Mouse (Mus musculus): ENCODE results near the gene Fto.

The Fto gene

GRCm38 (mm10) chr8:91615196-91615595 lies 301.9 kb downstream of the Fto start:
- no peak for DNase-seq (ENCODE audit: low spot score)

GRCm38 (mm10) chr8:91615781-91616683 lies 302.7 kb downstream of the Fto start:
- no peak for DNase-seq (ENCODE audit: low spot score)

- no peak for DNase-seq (ENCODE audit: low spot score)
These were observed 304.4 kb downstream of the Fto start for GRCm38 (mm10) chr8:91617772-91618171.

GRCm38 (mm10) chr8:91622757-91623156 lies 309.4 kb downstream of the Fto start:
- peak; percentile 56 for DNase-seq (ENCODE audit: low spot score)

GRCm38 (mm10) chr8:91625686-91626558 lies 312.6 kb downstream of the Fto start:
- DNase-seq (ENCODE audit: low spot score), result no peak

GRCm38 (mm10) chr8:91629594-91629993 lies 316.3 kb downstream of the Fto start:
- DNase-seq (ENCODE audit: low spot score), result no peak

- no peak for DNase-seq (ENCODE audit: low spot score)
These were observed 317.2 kb downstream of the Fto start for GRCm38 (mm10) chr8:91630320-91631033.

- no peak for DNase-seq (ENCODE audit: low spot score)
These were observed 319.1 kb downstream of the Fto start for GRCm38 (mm10) chr8:91632411-91632810.

- DNase-seq (ENCODE audit: low spot score), result no peak
These were observed 322.1 kb downstream of the Fto start for GRCm38 (mm10) chr8:91635406-91635805.

GRCm38 (mm10) chr8:91636887-91637286 lies 323.6 kb downstream of the Fto start:
- DNase-seq (ENCODE audit: low spot score), result no peak

- DNase-seq (ENCODE audit: low spot score), result no peak
These were observed 324.4 kb downstream of the Fto start for GRCm38 (mm10) chr8:91637684-91638083.

GRCm38 (mm10) chr8:91638256-91638655 lies 324.9 kb downstream of the Fto start:
- no peak for DNase-seq (ENCODE audit: low spot score)

GRCm38 (mm10) chr8:91640471-91640870 lies 327.1 kb downstream of the Fto start:
- DNase-seq (ENCODE audit: low spot score), result no peak

GRCm38 (mm10) chr8:91645484-91645883 lies 332.2 kb downstream of the Fto start:
- no peak for DNase-seq (ENCODE audit: low spot score)

- DNase-seq (ENCODE audit: low spot score), result no peak
These were observed 334.6 kb downstream of the Fto start for GRCm38 (mm10) chr8:91647959-91648358.

GRCm38 (mm10) chr8:91648776-91649175 lies 335.5 kb downstream of the Fto start:
- DNase-seq (ENCODE audit: low spot score), result no peak

GRCm38 (mm10) chr8:91653561-91653960 lies 340.2 kb downstream of the Fto start:
- DNase-seq (ENCODE audit: low spot score), result no peak

GRCm38 (mm10) chr8:91657381-91657780 lies 344.1 kb downstream of the Fto start:
- no peak for DNase-seq (ENCODE audit: low spot score)

- no peak for DNase-seq (ENCODE audit: low spot score)
These were observed 347.6 kb downstream of the Fto start for GRCm38 (mm10) chr8:91660879-91661278.

GRCm38 (mm10) chr8:91669461-91670071 lies 356.2 kb downstream of the Fto start:
- DNase-seq (ENCODE audit: low spot score), result no peak

- DNase-seq (ENCODE audit: low spot score), result peak; percentile 39
These were observed 363.6 kb downstream of the Fto start for GRCm38 (mm10) chr8:91676928-91677327.

- no peak for DNase-seq (ENCODE audit: low spot score)
These were observed 366.1 kb downstream of the Fto start for GRCm38 (mm10) chr8:91679451-91679850.
